Mouse (Mus musculus) liver, embryonic 13.5 days (tissue): ENCODE measurements around the gene Nme3. TPM values are rescaled to one million over a fixed set of nuclear protein-coding genes. Genes with fewer than 3 reads are reported as not detected.

Experiments
- ATAC-seq: fragments of 200-750 bp; cut with Nextera tagmentation; 2 replicates; pipeline ENCODE4 v1.8.0; 2017; ENCODE audit warnings: low read depth, mild to moderate bottlenecking, moderate number of reproducible peaks, moderate library complexity
- DNase-seq: peaks from one replicate; pipeline ENCODE4 v3.0.0; 2022
- H3K27ac ChIP-seq: fragments of 300-500 bp; sonication (generic); 2 replicates; pipeline ENCODE4 v1.5.1; 2015; ENCODE audit warnings: moderate library complexity, mild to moderate bottlenecking, inconsistent platforms
- H3K27me3 ChIP-seq: fragments of 300-500 bp; sonication (generic); 2 replicates; pipeline ENCODE4 v1.6.1; 2015; ENCODE audit warnings: mild to moderate bottlenecking, inconsistent platforms
- H3K36me3 ChIP-seq: fragments of 300-500 bp; sonication (generic); 2 replicates; pipeline ENCODE4 v1.6.1; 2015; ENCODE audit warnings: mild to moderate bottlenecking, inconsistent platforms
- H3K4me1 ChIP-seq: fragments of 300-500 bp; sonication (generic); replicated peaks from 2 replicates; pipeline ENCODE4 v1.6.1; 2015; ENCODE audit warnings: inconsistent platforms
- H3K4me2 ChIP-seq: fragments of 300-500 bp; sonication (generic); 2 replicates; pipeline ENCODE4 v1.6.1; 2015; ENCODE audit warnings: inconsistent platforms, mild to moderate bottlenecking, moderate library complexity
- H3K4me3 ChIP-seq: fragments of 300-500 bp; sonication (generic); replicated peaks from 2 replicates; pipeline ENCODE4 v1.5.1; 2015; ENCODE audit warnings: mild to moderate bottlenecking, inconsistent platforms
- H3K9ac ChIP-seq: fragments of 300-500 bp; sonication (generic); 2 replicates; pipeline ENCODE4 v1.6.1; 2015; ENCODE audit warnings: mild to moderate bottlenecking, inconsistent platforms
- H3K9me3 ChIP-seq: fragments of 300-500 bp; sonication (generic); replicated peaks from 2 replicates; pipeline ENCODE4 v1.6.1; 2016; ENCODE audit warnings: inconsistent platforms
- WGBS: fragments of 180-500 bp; shearing (Covaris S2); methylation state at CpG from one replicate; pipeline ENCODE4 v1.1.7; 2015; ENCODE audit not compliant: insufficient replicate concordance; 5-methylcytosine and 5-hydroxymethylcytosine counted together
- polyA plus RNA-seq: library from polyadenylated mRNA; unstranded; fragments of >200 nt; fragmentation: Nextera tagmentation; extraction: Ambion mirVana; gene quantifications from 2 replicates; pipeline ENCODE4 v1.2.1, GENCODE M21; 2015

Nme3 gene
- polyA plus RNA-seq = 65.6 and 66.8 TPM in 2 replicates

GRCm38 (mm10) chr17:24896241-24896992, at the start of gene Nme3:
Gene Nme3, plus strand, starts transcription at chr17:24896500.
- peak within 1 kb of the TSS; percentile 95 for H3K9ac ChIP-seq
- peak within 1 kb of the TSS; percentile 95 for H3K4me3 ChIP-seq
- no peaks in the 10 kb centered on the region for H3K27me3 ChIP-seq
- H3K4me2 ChIP-seq = peak within 1 kb of the TSS; percentile 96
- under 1% methylated on average over 50 of the region's 50 CpGs for WGBS
- DNase-seq = peak; percentile 73
- H3K27ac ChIP-seq = peak within 1 kb of the TSS; percentile 90
- H3K4me1 ChIP-seq = peaks cover 59% of the 10 kb centered on the region
- peaks cover 73% of the 10 kb centered on the region for H3K36me3 ChIP-seq
- ATAC-seq = peak; percentile 77
- H3K9me3 ChIP-seq = no peaks in the 10 kb centered on the region

- peak overlapping the region; percentile 68 for H3K9ac ChIP-seq
- peak overlapping the region; percentile 85 for H3K27ac ChIP-seq
These were observed 48.9 kb upstream of the Nme3 start for GRCm38 (mm10) chr17:24847386-24847785.

GRCm38 (mm10) chr17:24848600-24849031, 47.7 kb upstream of the Nme3 start:
- H3K9me3 ChIP-seq = no peaks in the 10 kb centered on the region
- H3K4me3 ChIP-seq = peak overlapping the region; percentile 91
- peak overlapping the region; percentile 85 for H3K4me2 ChIP-seq
- peaks cover 12% of the 10 kb centered on the region for H3K36me3 ChIP-seq
- peak overlapping the region; percentile 99 for H3K27ac ChIP-seq
- ATAC-seq (peak; percentile 60), DNase-seq (peak; percentile 68)
- 0 out of 2 replicates have a peak, but pooled peaks cover 4% of the 10 kb centered on the region for H3K27me3 ChIP-seq
- peak overlapping the region; percentile 96 for H3K9ac ChIP-seq
- peaks cover 43% of the 10 kb centered on the region for H3K4me1 ChIP-seq

More at GRCm38 (mm10) chr17:24847386-24847785, 48.9 kb upstream of the Nme3 start:
- Histone ChIP-seq H3K4me3 (peak overlapping the region; percentile 43), H3K27me3 (0 out of 2 replicates have a peak, but pooled peaks cover 4% of the 10 kb centered on the region), H3K4me2 (peak overlapping the region; percentile 63), H3K36me3 (no peaks in the 10 kb centered on the region), H3K4me1 (peaks cover 43% of the 10 kb centered on the region), H3K9me3 (no peaks in the 10 kb centered on the region)
- no peak for ATAC-seq
- whole genome bisulfite sequencing = 76% methylated on average over 1 of the region's 1 CpGs
- DNase-seq = no peak

- under 1% methylated on average over 21 of the region's 21 CpGs for WGBS
- Histone ChIP-seq H3K27me3 (0 out of 2 replicates have a peak, but pooled peaks cover 4% of the 10 kb centered on the region), H3K9me3 (no peaks in the 10 kb centered on the region), H3K9ac (peak overlapping the region; percentile 96), H3K4me2 (peak overlapping the region; percentile 85), H3K4me1 (peaks cover 40% of the 10 kb centered on the region), H3K27ac (peak overlapping the region; percentile 99), H3K4me3 (peak overlapping the region; percentile 91), H3K36me3 (peaks cover 22% of the 10 kb centered on the region)
- no peak for DNase-seq
- peak; percentile 32 for ATAC-seq
These were observed 46.6 kb upstream of the Nme3 start for GRCm38 (mm10) chr17:24849733-24850064.

GRCm38 (mm10) chr17:24850065-24850772, 46.1 kb upstream of the Nme3 start, which contains the start of gene Fahd1:
Gene Fahd1, minus strand, starts transcription at chr17:24850364.
- Histone ChIP-seq H3K27ac (peak within 1 kb of the TSS; percentile 99), H3K4me3 (peak within 1 kb of the TSS; percentile 91), H3K4me2 (peak within 1 kb of the TSS; percentile 90), H3K27me3 (0 out of 2 replicates have a peak, but pooled peaks cover 2% of the 10 kb centered on the region), H3K9me3 (no peaks in the 10 kb centered on the region), H3K9ac (peak within 1 kb of the TSS; percentile 96), H3K36me3 (peaks cover 25% of the 10 kb centered on the region), H3K4me1 (peaks cover 41% of the 10 kb centered on the region)
- DNase-seq (peak; percentile 96), ATAC-seq (peak; percentile 93)
- under 1% methylated on average over 58 of the region's 58 CpGs for WGBS

- DNase-seq = no peak
- peak overlapping the region; percentile 84 for H3K27ac ChIP-seq
These were observed 45.5 kb upstream of the Nme3 start for GRCm38 (mm10) chr17:24850773-24851127.

GRCm38 (mm10) chr17:24851381-24852125, 44.7 kb upstream of the Nme3 start:
- Histone ChIP-seq H3K4me1 (peaks cover 46% of the 10 kb centered on the region), H3K4me3 (peak overlapping the region; percentile 91), H3K9me3 (no peaks in the 10 kb centered on the region), H3K27me3 (no peaks in the 10 kb centered on the region), H3K4me2 (peak overlapping the region; percentile 90), H3K27ac (peak overlapping the region; percentile 84), H3K9ac (peak overlapping the region; percentile 90), H3K36me3 (peaks cover 38% of the 10 kb centered on the region)
- 76% methylated on average over 10 of the region's 10 CpGs for WGBS
- no peak for ATAC-seq
- no peak for DNase-seq

More at GRCm38 (mm10) chr17:24850773-24851127, 45.5 kb upstream of the Nme3 start:
- Histone ChIP-seq H3K9ac (peak overlapping the region; percentile 90), H3K36me3 (peaks cover 30% of the 10 kb centered on the region), H3K4me1 (peaks cover 43% of the 10 kb centered on the region), H3K9me3 (no peaks in the 10 kb centered on the region), H3K4me3 (peak overlapping the region; percentile 91), H3K4me2 (peak overlapping the region; percentile 90), H3K27me3 (no peaks in the 10 kb centered on the region)
- WGBS = under 1% methylated on average over 20 of the region's 20 CpGs
- no peak for ATAC-seq

- H3K27me3 ChIP-seq = no peaks in the 10 kb centered on the region
- no peak overlapping the region for H3K4me2 ChIP-seq
- no peak overlapping the region for H3K4me3 ChIP-seq
- H3K36me3 ChIP-seq = peaks cover 73% of the 10 kb centered on the region
- ATAC-seq (no peak), DNase-seq (no peak)
- no peaks in the 10 kb centered on the region for H3K9me3 ChIP-seq
- peak overlapping the region; percentile 31; the same call in 1 of the 2 replicates for H3K9ac ChIP-seq
- peak overlapping the region; percentile 90 for H3K27ac ChIP-seq
- WGBS = 78% methylated on average over 3 of the region's 3 CpGs
- peaks cover 68% of the 10 kb centered on the region for H3K4me1 ChIP-seq
These were observed 40.3 kb upstream of the Nme3 start for GRCm38 (mm10) chr17:24855838-24856464.

GRCm38 (mm10) chr17:24856589-24856988, 39.7 kb upstream of the Nme3 start:
- no peak overlapping the region for H3K9ac ChIP-seq
- 91% methylated on average over 13 of the region's 13 CpGs for WGBS
- DNase-seq = no peak
- H3K4me2 ChIP-seq = no peak overlapping the region
- H3K4me1 ChIP-seq = peaks cover 68% of the 10 kb centered on the region
- no peaks in the 10 kb centered on the region for H3K9me3 ChIP-seq
- no peaks in the 10 kb centered on the region for H3K27me3 ChIP-seq
- ATAC-seq = no peak
- no peak overlapping the region for H3K4me3 ChIP-seq
- H3K27ac ChIP-seq = peak overlapping the region; percentile 90
- peaks cover 79% of the 10 kb centered on the region for H3K36me3 ChIP-seq

- ATAC-seq = no peak
- 73% methylated on average over 8 of the region's 8 CpGs for WGBS
- Histone ChIP-seq H3K36me3 (peaks cover 87% of the 10 kb centered on the region), H3K9ac (peak overlapping the region; percentile 59), H3K4me3 (no peak overlapping the region), H3K4me1 (peaks cover 67% of the 10 kb centered on the region), H3K27me3 (no peaks in the 10 kb centered on the region), H3K27ac (peak overlapping the region; percentile 90), H3K4me2 (peak overlapping the region; percentile 42), H3K9me3 (no peaks in the 10 kb centered on the region)
- no peak for DNase-seq
These were observed 38.3 kb upstream of the Nme3 start for GRCm38 (mm10) chr17:24857831-24858470.
